Mouse (Mus musculus) heart, postnatal 25 days (tissue): ENCODE measurements around the gene Scn8a. TPM values are rescaled to one million over a fixed set of nuclear protein-coding genes. Genes with fewer than 3 reads are reported as not detected.

Experiments used
- DNase-seq: peaks from one replicate; pipeline ENCODE4 v3.0.0; 2022; ENCODE audit warnings: low spot score
- intact Hi-C: fragments of 180-260 bp; cut with DNase I; formaldehyde crosslinking; loops from one replicate; pipeline ENCODE4 v1.15.1; 2025
- total RNA-seq, 2 experiments: library from RNA; stranded (reverse); gene quantifications; 2 replicates each; pipeline ENCODE4 v1.2.3; 2021

Scn8a gene
- total RNA-seq, 2 experiments from 2014 or later = 0.18 to 0.25 TPM

DNA sequence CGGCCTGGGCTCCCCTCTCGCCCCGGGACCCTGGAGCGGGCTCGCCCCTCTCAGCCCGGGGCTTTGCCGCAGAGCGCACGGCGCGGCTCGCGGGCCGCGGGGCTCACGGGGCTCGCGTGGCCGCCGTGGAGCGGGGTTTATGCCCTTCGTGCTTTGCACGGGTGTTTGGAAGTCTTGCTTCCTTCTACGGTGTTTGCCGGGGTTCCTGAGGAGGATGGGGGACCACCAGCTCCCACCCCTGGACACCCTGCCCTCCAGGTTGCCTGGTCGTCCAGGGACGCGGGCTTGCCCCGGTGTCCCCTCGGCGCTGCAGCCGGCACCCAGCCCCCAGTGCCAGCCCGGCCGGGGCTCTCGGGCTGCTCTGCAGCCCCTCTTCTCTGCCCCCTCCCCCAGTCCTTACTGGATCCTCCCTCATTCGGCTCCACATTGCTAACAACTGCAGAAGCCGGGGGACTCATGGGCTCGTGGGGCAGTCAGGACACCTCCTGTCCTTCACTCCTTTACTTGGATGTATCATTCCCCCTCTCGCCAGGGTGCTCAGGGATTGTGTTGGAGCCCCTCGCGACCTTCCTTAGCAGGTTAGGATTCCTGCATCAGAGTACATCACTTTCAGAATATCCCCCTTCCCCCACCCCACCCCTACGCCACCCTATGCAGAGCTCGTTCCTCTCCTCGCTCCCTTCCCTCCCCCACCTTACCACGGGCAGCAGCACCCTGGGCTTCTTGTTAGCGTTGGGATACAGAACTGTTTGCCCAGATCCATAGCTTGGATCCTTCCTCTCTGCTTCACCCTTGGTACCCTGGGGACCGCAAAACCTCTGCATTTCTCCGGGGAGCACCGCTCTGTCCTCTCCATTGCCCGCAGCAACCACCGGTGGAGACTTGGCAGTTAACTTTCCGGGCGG is 1.7 kb downstream of the Scn8a start:
- intact Hi-C loops = no loop called here
- no peak for DNase-seq

DNA sequence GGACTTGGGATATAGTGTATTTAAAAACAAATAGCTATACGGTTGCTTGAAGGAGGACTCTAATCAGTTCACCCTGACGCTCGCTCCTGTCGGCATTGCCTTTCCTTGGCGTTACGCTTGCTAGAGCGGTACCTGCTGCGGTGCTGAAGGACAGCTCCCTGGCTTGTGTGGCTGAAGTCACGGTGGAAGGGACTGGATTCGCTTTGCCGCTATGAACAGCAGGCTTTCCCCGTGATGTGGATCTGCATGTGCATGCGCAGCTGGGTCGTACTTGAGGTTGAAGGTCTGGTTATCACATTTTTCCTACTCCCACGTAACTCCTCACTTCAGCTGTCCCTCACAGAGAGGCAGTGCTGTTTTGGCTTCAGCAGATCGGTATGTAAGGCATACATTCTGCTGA is 3.5 kb downstream of the Scn8a start:
- intact Hi-C loops = no loop called here
- DNase-seq = no peak

DNA sequence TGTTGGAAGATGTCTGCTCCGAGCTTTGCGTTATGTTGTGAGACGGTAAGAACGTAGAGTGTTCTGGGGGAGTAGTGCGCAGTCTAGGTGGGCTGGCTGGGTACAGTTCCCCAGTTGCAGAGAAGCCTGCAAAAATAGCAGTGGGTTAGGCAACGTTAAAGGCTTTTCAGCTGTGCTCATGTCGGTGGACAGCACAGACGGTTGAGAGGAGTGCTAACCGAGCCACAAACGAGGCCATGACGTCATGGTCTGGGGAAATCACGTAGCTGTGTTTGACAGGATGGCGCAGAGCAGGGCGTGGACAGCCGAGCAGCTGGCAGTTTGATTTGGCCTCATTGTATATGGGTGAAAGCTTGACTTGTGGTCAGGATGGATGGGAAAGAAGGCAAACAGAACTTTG is 9.4 kb downstream of the Scn8a start:
- intact Hi-C loops = no loop called here
- no peak for DNase-seq

DNA sequence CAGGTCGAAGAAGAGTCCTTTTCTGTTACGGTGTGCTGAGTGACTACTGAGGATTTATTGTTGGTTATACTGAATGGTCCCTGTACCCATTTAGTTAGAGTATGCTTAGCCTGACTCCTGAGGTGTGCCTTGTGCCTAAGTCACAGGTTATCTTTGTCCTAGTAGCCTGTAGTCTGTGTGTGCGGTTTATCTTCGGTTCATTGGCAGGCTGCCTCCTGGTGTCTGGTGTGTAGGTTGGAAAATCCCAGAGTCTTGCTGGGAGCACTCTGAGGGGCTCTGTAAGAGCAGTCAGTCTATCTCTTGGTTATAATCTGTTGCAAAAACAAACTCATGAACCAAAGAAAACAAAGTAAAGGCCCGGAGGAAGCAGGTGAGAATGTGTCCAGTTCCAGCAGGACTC is 11.7 kb downstream of the Scn8a start:
- DNase-seq = no peak
- intact Hi-C loops = no loop called here

DNA sequence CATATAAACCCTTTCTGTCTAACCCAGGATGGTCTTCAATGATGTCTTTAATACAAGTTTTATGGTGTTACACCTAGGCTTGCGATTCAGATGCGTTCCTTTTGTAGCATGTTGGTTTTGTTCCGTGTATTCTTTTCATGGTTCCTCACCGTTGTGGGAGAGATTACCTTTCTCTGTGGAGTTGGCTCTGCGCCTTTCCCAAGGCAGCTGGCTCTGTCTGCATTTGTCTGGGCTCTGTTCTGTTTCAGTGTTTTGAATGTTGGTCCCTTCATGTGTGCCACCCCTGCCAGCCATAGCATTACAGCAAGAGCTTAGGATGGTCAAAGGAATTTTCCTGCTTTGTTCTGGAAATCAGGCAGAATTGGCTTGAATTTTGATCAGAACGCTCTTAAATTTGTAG is 14.8 kb downstream of the Scn8a start:
- no peak for DNase-seq
- intact Hi-C loops = no loop called here

DNA sequence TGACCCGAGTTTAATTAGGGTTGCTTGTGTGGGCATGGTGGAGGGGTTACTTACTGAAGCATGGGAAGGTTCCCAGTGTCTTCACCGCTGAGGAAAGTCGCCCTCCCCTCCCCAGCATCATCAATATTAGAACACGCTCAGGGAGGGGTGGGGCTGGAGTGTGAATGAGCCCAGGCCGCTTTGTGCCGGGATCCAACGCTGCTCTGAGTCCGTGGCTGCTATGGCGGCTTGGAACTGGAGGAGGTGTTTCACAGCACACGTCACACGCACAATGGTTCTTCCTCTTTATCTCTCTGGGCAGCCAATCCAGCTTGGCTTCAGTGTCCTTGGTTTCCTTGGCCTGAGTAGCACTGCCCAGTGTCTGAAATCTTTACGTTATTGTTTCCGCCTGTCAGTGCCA is 22.3 kb downstream of the Scn8a start:
- intact Hi-C loops = no loop called here

DNA sequence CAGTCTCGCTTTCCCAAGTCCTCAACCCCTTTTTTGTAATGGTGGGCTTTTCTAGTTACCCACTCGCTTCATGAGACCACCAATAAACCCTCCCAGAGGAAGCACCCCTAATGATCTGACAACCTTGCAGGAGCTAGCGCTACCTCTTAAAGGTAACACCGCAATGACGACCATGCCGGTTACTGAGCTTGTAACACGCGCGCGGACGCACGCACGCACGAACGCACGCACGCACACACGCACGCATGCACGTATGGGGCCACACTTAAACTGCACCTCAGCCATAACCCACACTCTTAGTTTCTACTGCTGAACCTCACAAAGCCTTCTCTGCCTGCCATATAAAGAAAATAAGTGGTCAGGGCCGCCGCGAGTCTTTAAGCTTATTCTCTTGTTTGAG is 26.8 kb downstream of the Scn8a start:
- intact Hi-C loops = no loop called here
- no peak for DNase-seq

More for the DNA sequence above, 22.3 kb downstream of the Scn8a start:
- no peak for DNase-seq

DNA sequence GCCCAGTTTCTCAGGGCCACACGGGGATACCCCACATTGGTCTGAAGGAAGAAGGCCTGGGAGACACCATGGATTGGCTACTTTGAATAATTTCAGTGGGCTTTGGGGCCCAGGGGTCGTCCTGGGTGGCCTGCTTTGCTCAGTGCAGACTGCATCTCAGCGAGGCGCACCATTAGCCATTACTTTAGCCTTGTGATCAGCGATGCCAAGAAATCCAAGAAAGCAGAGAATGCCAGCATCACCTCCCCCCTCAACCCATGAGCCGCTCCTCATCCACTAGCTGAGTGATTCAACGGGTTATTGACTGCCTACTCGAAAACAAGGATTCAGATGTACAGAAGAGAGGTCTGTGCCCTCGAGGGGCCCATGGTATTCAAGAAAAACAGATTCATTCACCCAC is 34.2 kb downstream of the Scn8a start:
- no peak for DNase-seq
- intact Hi-C loops = no loop called here

DNA sequence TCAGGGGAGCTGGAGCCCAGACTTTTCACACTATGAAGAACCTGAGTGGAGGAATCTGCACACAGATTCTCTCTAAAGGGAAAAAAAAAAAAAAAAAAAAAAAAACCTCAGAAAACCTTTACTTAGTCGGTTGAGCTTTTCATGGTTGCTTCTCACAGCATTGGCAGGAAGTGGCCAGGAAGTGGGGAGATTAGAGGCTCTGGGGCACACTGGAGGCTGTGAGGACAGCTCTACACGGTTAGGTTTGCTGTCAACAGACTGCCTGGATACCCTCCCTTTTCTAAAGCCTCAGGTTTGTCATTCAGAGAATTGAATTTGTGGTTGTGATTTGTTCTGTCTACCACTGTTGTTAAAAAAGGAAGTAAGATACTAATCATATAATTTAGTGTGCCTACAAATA is 35.3 kb downstream of the Scn8a start:
- no peak for DNase-seq
- intact Hi-C loops = no loop called here

DNA sequence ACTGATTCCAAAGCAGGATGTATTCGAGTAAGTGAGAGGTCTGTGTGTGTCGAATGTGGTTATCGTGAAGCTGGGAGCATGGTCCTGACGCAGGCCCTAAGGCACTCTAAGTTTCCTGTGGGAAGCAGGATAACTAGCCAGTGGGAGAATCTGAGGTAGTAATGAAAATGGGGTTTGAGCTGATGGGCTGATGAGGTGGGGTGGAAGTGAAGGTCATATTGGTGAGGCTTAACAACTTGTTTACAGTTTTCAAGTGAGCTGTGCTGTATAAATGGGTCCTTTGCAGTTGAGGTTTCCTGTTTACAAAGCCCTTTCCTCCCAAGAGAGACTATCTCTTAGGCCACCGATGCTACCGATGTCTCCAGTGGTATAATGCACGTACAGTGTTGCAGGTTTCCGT is 36.1 kb downstream of the Scn8a start:
- intact Hi-C loops = no loop called here
- no peak for DNase-seq

DNA sequence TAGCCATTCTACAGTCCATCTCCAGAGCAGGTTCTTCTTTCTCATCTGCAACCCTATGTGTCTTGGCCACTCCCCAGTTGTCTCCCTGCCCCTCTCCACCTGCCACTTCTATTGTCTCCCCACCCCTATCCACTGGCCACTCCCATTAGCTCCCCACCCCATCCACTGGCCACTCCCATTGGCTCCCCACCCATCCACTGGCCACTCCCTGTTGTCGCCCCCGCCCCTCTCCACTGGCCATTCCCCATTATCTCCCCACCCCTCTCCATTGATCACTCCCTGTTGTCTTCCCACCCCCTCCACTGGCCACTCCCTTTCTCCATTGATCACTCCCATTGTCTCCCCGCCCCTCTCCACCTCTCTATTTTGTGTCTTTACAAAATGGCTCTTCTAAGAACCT is 39.2 kb downstream of the Scn8a start:
- intact Hi-C loops = no loop called here
- no peak for DNase-seq

DNA sequence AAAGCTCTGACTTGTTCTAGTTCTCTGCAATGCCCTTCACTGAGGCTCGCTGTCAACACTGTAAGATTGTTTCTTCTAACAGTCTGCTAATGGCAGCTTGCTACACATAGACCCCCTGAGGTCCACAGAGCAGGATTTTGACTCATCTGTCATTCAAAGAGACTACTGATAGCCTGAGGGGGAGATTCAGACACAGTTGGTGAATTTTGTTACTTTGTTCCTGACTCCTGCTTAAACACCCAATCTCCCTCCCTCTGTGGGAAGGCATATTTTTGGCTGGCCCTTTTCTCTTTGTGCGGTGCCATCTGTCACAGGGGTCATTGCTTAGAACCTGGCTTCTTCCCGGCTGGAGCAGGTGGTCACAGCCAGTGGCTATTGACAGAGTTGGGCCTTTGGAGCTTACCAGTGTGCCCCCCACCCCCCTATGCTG is 40.1 kb downstream of the Scn8a start:
- intact Hi-C loops = no loop called here
- no peak for DNase-seq

DNA sequence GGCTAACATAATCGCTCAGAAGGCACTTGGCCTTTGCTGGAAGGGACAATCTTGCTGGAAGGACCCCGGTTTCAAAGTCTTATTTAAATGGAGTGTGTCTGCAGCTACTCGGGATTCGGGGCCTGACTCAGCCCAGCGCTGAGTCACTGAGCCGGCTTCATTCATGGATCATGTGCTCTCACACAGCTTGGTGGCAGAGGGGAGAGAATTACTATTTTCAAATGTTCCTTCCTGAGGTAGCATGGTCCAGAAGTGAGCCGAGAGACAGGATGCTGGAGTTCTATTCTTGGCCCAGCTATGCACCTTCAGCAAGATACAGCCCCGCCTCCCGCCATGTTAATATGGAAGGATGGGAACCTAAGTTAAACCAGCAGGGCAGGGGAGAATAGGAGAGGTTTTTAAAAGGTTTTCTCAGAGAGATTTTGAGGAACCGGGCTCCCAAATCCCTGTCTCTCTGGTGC is 40.8 kb downstream of the Scn8a start:
- intact Hi-C loops = no loop called here
- DNase-seq = no peak

DNA sequence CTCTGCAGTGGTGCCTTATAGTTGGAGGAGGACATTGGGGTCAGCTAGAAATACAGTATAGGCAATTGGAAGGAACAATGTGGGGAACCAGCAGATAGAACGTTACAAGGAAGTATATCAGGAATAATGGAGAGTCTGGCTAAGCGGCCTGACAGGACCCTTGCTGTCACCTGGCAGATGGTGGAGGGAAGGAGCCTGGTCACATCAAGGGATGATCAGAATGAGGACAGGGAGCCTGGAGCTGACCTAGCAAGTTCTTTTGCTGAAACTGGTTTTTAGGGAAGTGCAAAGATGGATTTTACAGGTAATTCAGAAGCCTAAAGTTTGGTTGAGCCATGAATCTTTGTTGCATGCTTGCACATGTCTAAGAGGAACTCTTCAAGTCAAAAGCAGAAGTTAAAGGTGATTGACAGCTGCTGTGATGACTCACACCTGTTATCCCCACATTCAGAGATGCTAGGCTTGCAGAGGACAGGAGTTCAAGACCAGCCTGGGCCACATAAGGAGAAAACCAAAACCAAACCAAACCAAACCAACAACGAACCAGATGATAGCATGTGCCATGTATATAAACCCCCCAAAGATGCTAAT is 43.1 kb downstream of the Scn8a start:
- DNase-seq = no peak
- intact Hi-C loops = no loop called here

DNA sequence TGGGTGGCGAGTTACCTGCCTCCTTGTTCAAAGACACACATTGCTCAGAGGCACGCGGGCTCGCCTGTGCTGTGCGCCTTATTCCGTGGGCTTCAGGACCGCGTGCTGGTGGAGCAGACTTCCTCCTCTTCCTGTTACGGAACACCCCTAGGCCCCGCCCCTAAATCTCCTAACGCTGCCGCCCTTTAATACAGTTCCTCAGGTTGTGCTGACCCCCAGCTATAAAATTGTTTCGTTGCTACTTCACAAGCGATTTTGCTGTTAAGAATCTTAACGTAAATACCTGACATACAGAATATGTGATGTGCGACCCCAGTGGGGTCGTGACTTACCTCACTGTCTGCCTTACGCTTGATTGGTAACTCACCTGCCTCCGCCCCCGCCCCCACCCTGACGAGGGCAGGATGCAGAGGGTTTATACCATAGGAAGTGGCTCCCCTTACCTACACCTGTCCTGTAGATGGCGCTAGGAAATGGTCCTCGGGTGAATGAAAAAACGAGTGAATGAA is 45.1 kb downstream of the Scn8a start:
- intact Hi-C loops = no loop called here
- no peak for DNase-seq

DNA sequence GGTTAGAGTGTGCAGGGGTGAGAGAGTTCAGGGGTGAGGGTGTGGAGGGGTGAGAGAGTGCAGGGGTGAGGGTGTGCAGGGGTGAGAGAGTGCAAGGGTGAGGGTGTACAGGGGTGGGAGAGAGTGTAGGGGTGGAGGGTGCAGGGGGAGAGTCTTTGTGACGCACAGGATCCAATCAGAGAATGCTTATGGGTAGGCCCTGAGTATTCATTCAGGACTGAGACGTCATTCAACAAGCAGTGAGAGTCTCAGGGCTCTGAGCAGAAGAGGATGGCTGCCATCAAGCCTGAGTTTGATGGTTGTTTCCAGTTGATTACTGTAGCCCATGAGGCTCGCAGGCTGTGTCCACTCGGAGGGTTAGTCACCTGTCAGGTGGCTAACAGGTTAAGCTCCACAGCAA is 48.4 kb downstream of the Scn8a start:
- intact Hi-C loops = no loop called here
- no peak for DNase-seq

DNA sequence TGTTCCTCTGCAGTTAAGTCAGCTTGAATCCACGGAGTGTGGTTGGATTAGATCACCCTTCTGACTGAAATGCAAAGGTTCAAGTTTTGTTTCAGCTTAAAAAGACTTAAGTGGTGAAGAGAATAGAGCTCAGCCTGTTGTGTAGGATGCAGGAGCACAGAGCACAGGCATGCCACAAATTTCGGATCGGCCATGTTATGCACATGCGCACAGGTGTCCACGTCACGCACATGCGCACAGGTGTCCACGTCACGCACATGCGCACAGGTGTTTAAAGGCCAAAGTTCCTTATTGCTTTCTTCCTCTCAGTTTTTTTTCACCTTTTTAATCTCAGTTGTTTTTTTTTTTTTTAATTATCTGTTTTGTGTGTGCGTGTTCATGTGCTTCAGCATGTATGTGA is 52.6 kb downstream of the Scn8a start:
- intact Hi-C loops = no loop called here

DNA sequence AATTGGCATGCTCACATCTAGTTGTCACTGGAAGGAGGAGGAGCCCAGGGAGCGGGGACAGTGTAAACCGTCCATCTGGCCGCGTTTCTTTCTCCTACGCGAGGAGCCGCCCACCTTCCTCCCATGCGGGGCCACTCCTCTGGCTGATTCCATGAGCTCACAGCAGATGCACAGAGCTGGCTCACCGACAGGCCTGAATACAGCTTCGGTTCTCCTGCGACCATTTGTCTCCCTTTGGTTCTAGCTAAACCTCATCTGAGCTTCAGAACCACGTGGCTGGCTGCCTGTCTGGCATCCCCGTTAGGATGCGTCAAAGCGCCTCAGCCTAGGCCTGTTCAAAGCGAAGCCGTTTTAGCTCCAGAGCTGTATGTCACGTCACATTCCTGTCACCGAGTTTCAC is 53.8 kb downstream of the Scn8a start:
- no peak for DNase-seq
- intact Hi-C loops = no loop called here

More for the DNA sequence above, 52.6 kb downstream of the Scn8a start:
- DNase-seq = no peak

DNA sequence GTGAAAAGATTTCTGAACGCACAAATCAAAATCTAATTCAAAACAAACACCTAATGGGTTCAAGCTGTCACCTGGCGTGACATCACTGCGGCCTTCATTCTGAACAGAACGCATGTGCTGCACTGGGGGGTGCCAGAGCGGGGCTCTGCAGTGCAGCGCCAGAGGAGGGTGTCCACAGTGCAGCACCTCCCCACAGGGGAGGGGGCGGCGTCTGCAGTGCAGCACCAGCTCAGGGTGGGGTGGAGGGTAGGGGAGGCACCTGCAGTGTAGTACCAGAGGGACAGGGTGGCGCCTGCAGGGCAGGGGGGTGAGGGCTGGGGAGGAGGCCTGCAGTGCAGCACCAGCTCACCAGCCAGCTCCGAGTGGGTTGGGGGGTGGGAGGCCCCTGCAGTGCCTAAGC is 55.3 kb downstream of the Scn8a start:
- no peak for DNase-seq
- intact Hi-C loops = no loop called here

DNA sequence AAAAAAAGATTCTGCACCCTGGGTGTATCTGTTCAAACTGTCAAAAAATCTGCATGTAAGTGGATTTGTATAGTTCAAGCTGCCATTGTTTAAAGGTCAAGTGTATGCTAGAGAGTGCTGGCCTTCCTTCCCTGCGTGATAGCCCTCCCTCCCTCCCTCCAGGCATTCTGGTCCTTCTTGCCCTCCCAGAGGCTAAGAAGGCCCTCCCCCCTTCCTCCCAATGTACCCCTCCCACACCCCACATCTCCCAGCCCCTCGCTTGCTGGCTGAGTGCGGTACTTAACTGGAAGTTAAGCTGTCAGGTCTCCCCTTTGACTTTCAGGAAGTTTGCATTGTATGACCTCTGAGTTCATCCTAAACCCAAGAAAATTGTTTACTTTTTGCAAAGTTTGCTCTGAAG is 60.8 kb downstream of the Scn8a start:
- intact Hi-C loops = no loop called here
- no peak for DNase-seq

DNA sequence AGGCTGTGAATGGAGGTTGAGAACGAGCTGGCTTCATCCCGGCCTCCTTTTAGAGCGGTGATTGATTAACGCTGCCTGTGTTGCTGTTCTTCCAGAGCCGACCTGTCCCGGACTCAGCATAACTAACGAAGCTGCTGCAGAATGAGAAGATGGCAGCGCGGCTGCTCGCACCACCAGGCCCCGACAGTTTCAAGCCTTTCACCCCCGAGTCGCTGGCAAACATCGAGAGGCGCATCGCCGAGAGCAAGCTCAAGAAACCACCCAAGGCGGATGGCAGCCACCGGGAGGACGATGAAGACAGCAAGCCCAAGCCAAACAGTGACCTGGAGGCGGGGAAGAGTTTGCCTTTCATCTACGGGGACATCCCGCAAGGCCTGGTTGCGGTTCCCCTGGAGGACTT is 66.5 kb downstream of the Scn8a start:
- no peak for DNase-seq
- intact Hi-C loops = no loop called here
